In genomic region chr5:147400505-147400979, GRCm38 (mm10) we compare ENCODE assay signal across 9 mouse cellular contexts. TPM values are rescaled to one million over a fixed set of nuclear protein-coding genes. Genes with fewer than 3 reads are reported as not detected.
DNase-seq lines count a peak whose midpoint lies in the region; ATAC-seq and TF ChIP-seq lines count a peak whose summit lies in the region.
"Had no signal": no experiment of that assay in that cellular context is flagged by ENCODE, and none has a peak within 500 bp of the region (broad histone marks: within the 10 kb centered on the region; RNA-seq: fewer than 3 reads in every experiment).

No protein-coding gene starts in this region.

- no peak for TF ChIP-seq CTCF in spleen, adult 2 months (IDR thresholded peaks at IDR 0.05; ENCODE audit: extremely low read depth, insufficient read depth, insufficient read length, insufficient replicate concordance)

- H3K4me1 ChIP-seq in spleen, adult 2 months (ENCODE audit: control insufficient read depth, insufficient read depth, insufficient read length) = peaks cover 7% of the 10 kb centered on the region
- peaks cover 14% of the 10 kb centered on the region for H3K4me1 ChIP-seq in forebrain, embryonic 15.5 days
- H3K4me1 ChIP-seq in limb, embryonic 15.5 days = peaks cover 13% of the 10 kb centered on the region
- H3K4me1 ChIP-seq in stomach, embryonic 15.5 days = peaks cover 10% of the 10 kb centered on the region

- H3K27ac ChIP-seq in spleen, adult 2 months (ENCODE audit: insufficient read depth, low read length) = no peak overlapping the region
- no peak overlapping the region for H3K27ac ChIP-seq in forebrain, embryonic 15.5 days (replicated peaks)
- no peak overlapping the region for H3K27ac ChIP-seq in limb, embryonic 15.5 days
- H3K27ac ChIP-seq in stomach, embryonic 15.5 days = no peak overlapping the region
- H3K27ac ChIP-seq: macrophage had no signal

- no peaks in the 10 kb centered on the region for H3K36me3 ChIP-seq in spleen, adult 2 months (ENCODE audit: control insufficient read depth, insufficient read depth, low read length)
- no peaks in the 10 kb centered on the region for H3K36me3 ChIP-seq in forebrain, embryonic 15.5 days
- H3K36me3 ChIP-seq in limb, embryonic 15.5 days = no peaks in the 10 kb centered on the region
- H3K36me3 ChIP-seq in stomach, embryonic 15.5 days = no peaks in the 10 kb centered on the region

- H3K9ac ChIP-seq in forebrain, embryonic 15.5 days (replicated peaks) = peak overlapping the region; percentile 42
- no peak overlapping the region for H3K9ac ChIP-seq in limb, embryonic 15.5 days
- H3K9ac ChIP-seq in stomach, embryonic 15.5 days = no peak overlapping the region

- no peak for DNase-seq in spleen, adult 2 months (ENCODE audit: low read depth in 1 of 2, low spot score in 2 of 2)
- no peak for DNase-seq in spleen, postnatal 4 days (ENCODE audit: low spot score in 2 of 2)
- DNase-seq in thymus, postnatal 14 days = no peak
- DNase-seq in gastrocnemius, adult 18-20 months (ENCODE audit: low spot score) = no peak
- no peak for DNase-seq in adipocyte (ENCODE audit: low spot score)

- H3K9me3 ChIP-seq in forebrain, embryonic 15.5 days = no peaks in the 10 kb centered on the region
- no peaks in the 10 kb centered on the region for H3K9me3 ChIP-seq in limb, embryonic 15.5 days
- no peaks in the 10 kb centered on the region for H3K9me3 ChIP-seq in stomach, embryonic 15.5 days

- no peak for TF ChIP-seq POLR2A in spleen, adult 2 months (IDR thresholded peaks at IDR 0.05; ENCODE audit: low read depth, low read length)

- peak overlapping the region; percentile 58; the same call in 1 of the 2 replicates for H3K4me3 ChIP-seq in spleen, adult 2 months (ENCODE audit: extremely low read depth, insufficient read depth, insufficient read length)
- H3K4me3 ChIP-seq in forebrain, embryonic 15.5 days = peak overlapping the region; percentile 47
- H3K4me3 ChIP-seq in limb, embryonic 15.5 days = peak overlapping the region; percentile 34
- H3K4me3 ChIP-seq in stomach, embryonic 15.5 days (replicated peaks) = peak overlapping the region; percentile 34

- ATAC-seq in forebrain, embryonic 15.5 days (replicated peaks) = no peak
- no peak for ATAC-seq in limb, embryonic 15.5 days (ENCODE audit: insufficient number of reproducible peaks, low FRiP score, low TSS enrichment, low read depth)
- ATAC-seq in stomach, embryonic 15.5 days (ENCODE audit: insufficient read depth, low FRiP score, low read depth) = no peak

- 1% methylated on average over 17 of the region's 17 CpGs for WGBS in spleen, adult 2 months
- WGBS in forebrain, embryonic 15.5 days = 2% methylated on average over 17 of the region's 17 CpGs
- WGBS in limb, embryonic 15.5 days = 2% methylated on average over 17 of the region's 17 CpGs
- 2% methylated on average over 17 of the region's 17 CpGs for WGBS in stomach, embryonic 15.5 days

- H3K4me2 ChIP-seq in forebrain, embryonic 15.5 days (replicated peaks) = peak overlapping the region; percentile 85
- H3K4me2 ChIP-seq in limb, embryonic 15.5 days = peak overlapping the region; percentile 60
- peak overlapping the region; percentile 64 for H3K4me2 ChIP-seq in stomach, embryonic 15.5 days

- peaks cover 11% of the 10 kb centered on the region for H3K27me3 ChIP-seq in spleen, adult 2 months (ENCODE audit: control insufficient read depth, insufficient read depth, low read length)
- H3K27me3 ChIP-seq in forebrain, embryonic 15.5 days = peaks cover 46% of the 10 kb centered on the region
- peaks cover 51% of the 10 kb centered on the region for H3K27me3 ChIP-seq in limb, embryonic 15.5 days
- H3K27me3 ChIP-seq in stomach, embryonic 15.5 days (replicated peaks) = peaks cover 39% of the 10 kb centered on the region

RNA-seq across cellular contexts. Expression of gene Flt3, which starts 0.3 kb away (rescaled TPM):
- 6.5 and 7.1 TPM in 2 replicates for polyA plus RNA-seq in spleen, adult 2 months (2012; rRNA removed)
- 0.09 and 0.19 TPM in 2 replicates for polyA plus RNA-seq in forebrain, embryonic 15.5 days (2015; fragmentation: Nextera tagmentation; extraction: Ambion mirVana)
- 0.14 and 0.27 TPM in 2 replicates for polyA plus RNA-seq in limb, embryonic 15.5 days (2015; fragmentation: Nextera tagmentation; extraction: Ambion mirVana)
- 0.35 and 0.52 TPM in 2 replicates for polyA plus RNA-seq in stomach, embryonic 15.5 days (2015; fragmentation: Nextera tagmentation; extraction: Ambion mirVana)
- total RNA-seq in gastrocnemius, adult 18-20 months (2021) = under 1 TPM; 0.07 TPM

RNA-seq across cellular contexts. Expression of gene Pan3, which starts 29.4 kb away (rescaled TPM):
- 31.7 and 37.7 TPM in 2 replicates for polyA plus RNA-seq in spleen, adult 2 months (2012; rRNA removed)
- 67.7 and 71.9 TPM in 2 replicates for polyA plus RNA-seq in forebrain, embryonic 15.5 days (2015; fragmentation: Nextera tagmentation; extraction: Ambion mirVana)
- polyA plus RNA-seq in limb, embryonic 15.5 days (2015; fragmentation: Nextera tagmentation; extraction: Ambion mirVana) = 60.0 and 70.8 TPM in 2 replicates
- polyA plus RNA-seq in stomach, embryonic 15.5 days (2015; fragmentation: Nextera tagmentation; extraction: Ambion mirVana) = 70.2 and 86.6 TPM in 2 replicates
- total RNA-seq in gastrocnemius, adult 18-20 months (2021) = 10 to 100 TPM; 19.4 to 20.0 TPM
